Mouse (Mus musculus): Measurements from ENCODE around the gene Shoc2. TPM values are rescaled to one million over a fixed set of nuclear protein-coding genes. Genes with fewer than 3 reads are reported as not detected.

Gene Shoc2
- total and polyA plus RNA-seq, 2 experiments from 2014 or later: 49.4 to 77.3 TPM

- DNase-seq (ENCODE audit: low spot score) (no peak), ATAC-seq (ENCODE audit: low FRiP score) (no peak)
- Histone ChIP-seq H3K9me3 (ENCODE audit: low read length) (no peaks in the 10 kb centered on the region), H3K27me3 (ENCODE audit: insufficient read depth, low read length) (no peaks in the 10 kb centered on the region), H3K4me1 (ENCODE audit: insufficient read depth, low read length) (no peaks in the 10 kb centered on the region), H3K4me3 (ENCODE audit: low read depth, low read length) (no peak overlapping the region), H3K4me2 (ENCODE audit: low read depth, low read length, poor library complexity, severe bottlenecking) (no peak overlapping the region), H3K36me3 (ENCODE audit: insufficient read depth, low read length) (peaks cover 17% of the 10 kb centered on the region), H3K9ac (replicated peaks; ENCODE audit: low read length, poor library complexity, severe bottlenecking) (no peak overlapping the region), H3K27ac (ENCODE audit: low read depth, low read length) (no peak overlapping the region)
- WGBS: 89% methylated on average over 1 of the region's 1 CpGs
- TF ChIP-seq CTCF (IDR thresholded peaks at IDR 0.05): no peak
These were observed 17.4 kb upstream of the Shoc2 start for GRCm38 (mm10) chr19:53926705-53927104.

- Histone ChIP-seq H3K4me3 (ENCODE audit: low read depth, low read length) (no peak overlapping the region), H3K9me3 (ENCODE audit: low read length) (no peaks in the 10 kb centered on the region), H3K9ac (replicated peaks; ENCODE audit: low read length, poor library complexity, severe bottlenecking) (no peak overlapping the region), H3K27ac (ENCODE audit: low read depth, low read length) (no peak overlapping the region), H3K4me1 (ENCODE audit: insufficient read depth, low read length) (no peaks in the 10 kb centered on the region), H3K4me2 (ENCODE audit: low read depth, low read length, poor library complexity, severe bottlenecking) (no peak overlapping the region), H3K27me3 (ENCODE audit: insufficient read depth, low read length) (no peaks in the 10 kb centered on the region), H3K36me3 (ENCODE audit: insufficient read depth, low read length) (peaks cover 27% of the 10 kb centered on the region)
- no peak for TF ChIP-seq CTCF (IDR thresholded peaks at IDR 0.05)
- DNase-seq (ENCODE audit: low spot score) (no peak), ATAC-seq (ENCODE audit: low FRiP score) (no peak)
- WGBS: 91% methylated on average over 3 of the region's 3 CpGs
These were observed 14.9 kb upstream of the Shoc2 start for GRCm38 (mm10) chr19:53929218-53929617.

- Histone ChIP-seq H3K4me1 (ENCODE audit: insufficient read depth, low read length) (no peaks in the 10 kb centered on the region), H3K27me3 (ENCODE audit: insufficient read depth, low read length) (no peaks in the 10 kb centered on the region), H3K4me2 (ENCODE audit: low read depth, low read length, poor library complexity, severe bottlenecking) (no peak overlapping the region), H3K9me3 (ENCODE audit: low read length) (no peaks in the 10 kb centered on the region), H3K9ac (replicated peaks; ENCODE audit: low read length, poor library complexity, severe bottlenecking) (no peak overlapping the region), H3K27ac (ENCODE audit: low read depth, low read length) (no peak overlapping the region), H3K4me3 (ENCODE audit: low read depth, low read length) (no peak overlapping the region), H3K36me3 (ENCODE audit: insufficient read depth, low read length) (peaks cover 24% of the 10 kb centered on the region)
- no peak for DNase-seq (ENCODE audit: low spot score)
- no peak for TF ChIP-seq CTCF (IDR thresholded peaks at IDR 0.05)
- ATAC-seq (ENCODE audit: low FRiP score): no peak
These were observed 11.1 kb upstream of the Shoc2 start for GRCm38 (mm10) chr19:53933050-53933449.

GRCm38 (mm10) chr19:53934046-53934445, 10.1 kb upstream of the Shoc2 start:
- peaks cover 20% of the 10 kb centered on the region for H3K36me3 ChIP-seq (ENCODE audit: insufficient read depth, low read length)
- no peaks in the 10 kb centered on the region for H3K27me3 ChIP-seq (ENCODE audit: insufficient read depth, low read length)
- no peak for DNase-seq (ENCODE audit: low spot score)
- no peak overlapping the region for H3K4me2 ChIP-seq (ENCODE audit: low read depth, low read length, poor library complexity, severe bottlenecking)
- TF ChIP-seq CTCF (IDR thresholded peaks at IDR 0.05): no peak
- H3K4me1 ChIP-seq (ENCODE audit: insufficient read depth, low read length): no peaks in the 10 kb centered on the region
- H3K9ac ChIP-seq (replicated peaks; ENCODE audit: low read length, poor library complexity, severe bottlenecking): no peak overlapping the region
- H3K27ac ChIP-seq (ENCODE audit: low read depth, low read length): no peak overlapping the region
- H3K9me3 ChIP-seq (ENCODE audit: low read length): no peaks in the 10 kb centered on the region
- H3K4me3 ChIP-seq (ENCODE audit: low read depth, low read length): no peak overlapping the region
- no peak for ATAC-seq (ENCODE audit: low FRiP score)

- no peak for TF ChIP-seq CTCF (IDR thresholded peaks at IDR 0.05)
- Histone ChIP-seq H3K36me3 (ENCODE audit: insufficient read depth, low read length) (no peaks in the 10 kb centered on the region), H3K27ac (ENCODE audit: low read depth, low read length) (no peak overlapping the region), H3K27me3 (ENCODE audit: insufficient read depth, low read length) (no peaks in the 10 kb centered on the region), H3K4me2 (ENCODE audit: low read depth, low read length, poor library complexity, severe bottlenecking) (no peak overlapping the region), H3K4me3 (ENCODE audit: low read depth, low read length) (no peak overlapping the region), H3K4me1 (ENCODE audit: insufficient read depth, low read length) (peaks cover 6% of the 10 kb centered on the region; the same call in 1 of the 2 replicates), H3K9ac (replicated peaks; ENCODE audit: low read length, poor library complexity, severe bottlenecking) (no peak overlapping the region), H3K9me3 (ENCODE audit: low read length) (no peaks in the 10 kb centered on the region)
- no peak for DNase-seq (ENCODE audit: low spot score)
- WGBS: 93% methylated on average over 4 of the region's 4 CpGs
- no peak for ATAC-seq (ENCODE audit: low FRiP score)
These were observed 4.6 kb upstream of the Shoc2 start for GRCm38 (mm10) chr19:53939467-53939866.

- H3K27me3 ChIP-seq (ENCODE audit: insufficient read depth, low read length): no peaks in the 10 kb centered on the region
- H3K36me3 ChIP-seq (ENCODE audit: insufficient read depth, low read length): no peaks in the 10 kb centered on the region
- no peak overlapping the region for H3K9ac ChIP-seq (replicated peaks; ENCODE audit: low read length, poor library complexity, severe bottlenecking)
- no peak overlapping the region for H3K4me2 ChIP-seq (ENCODE audit: low read depth, low read length, poor library complexity, severe bottlenecking)
- TF ChIP-seq CTCF (IDR thresholded peaks at IDR 0.05): no peak
- no peak overlapping the region for H3K27ac ChIP-seq (ENCODE audit: low read depth, low read length)
- WGBS: 89% methylated on average over 4 of the region's 4 CpGs
- H3K4me3 ChIP-seq (ENCODE audit: low read depth, low read length): no peak overlapping the region
- no peak for DNase-seq (ENCODE audit: low spot score)
- no peak for ATAC-seq (ENCODE audit: low FRiP score)
- no peaks in the 10 kb centered on the region for H3K9me3 ChIP-seq (ENCODE audit: low read length)
- H3K4me1 ChIP-seq (ENCODE audit: insufficient read depth, low read length): peaks cover 6% of the 10 kb centered on the region; the same call in 1 of the 2 replicates
These were observed 3.0 kb upstream of the Shoc2 start for GRCm38 (mm10) chr19:53941139-53941538.

All from midbrain, postnatal 0 days (tissue).